Mouse (Mus musculus): ENCODE measurements at regions not wholly inside any gene's neighbourhood (a gene's known extent, or its start where the extent isn't known, plus 50 kb on each side); places are given as distances from the start of the nearest gene placed in this dataset.

- no peak for TF ChIP-seq CTCF (conservative IDR thresholded peaks at IDR 0.05; ENCODE audit: insufficient read depth, insufficient read length, low read depth, low read length)
- TF ChIP-seq POLR2A (IDR thresholded peaks at IDR 0.05; ENCODE audit: low read depth, low read length): no peak
- no peak for DNase-seq
- Histone ChIP-seq H3K27ac (ENCODE audit: insufficient read depth, low read depth, low read length) (no peak overlapping the region), H3K4me1 (ENCODE audit: control insufficient read depth, insufficient read depth, low read length) (no peaks in the 10 kb centered on the region), H3K36me3 (ENCODE audit: control insufficient read depth, insufficient read depth, low read length) (no peaks in the 10 kb centered on the region), H3K4me3 (ENCODE audit: insufficient read depth, low read depth, low read length) (no peak overlapping the region), H3K27me3 (replicated peaks; ENCODE audit: control insufficient read depth, insufficient read depth, low read length) (no peaks in the 10 kb centered on the region)
These were observed 66.7 kb upstream of the Cops8 start for GRCm38 (mm10) chr1:90536105-90536504.

GRCm38 (mm10) chr1:90543801-90544795, 58.7 kb upstream of the Cops8 start:
- WGBS: 59% methylated on average over 19 of the region's 19 CpGs
- TF ChIP-seq CTCF (conservative IDR thresholded peaks at IDR 0.05; ENCODE audit: insufficient read depth, insufficient read length, low read depth, low read length): no peak
- TF ChIP-seq POLR2A (IDR thresholded peaks at IDR 0.05; ENCODE audit: low read depth, low read length): no peak
- Histone ChIP-seq H3K27me3 (replicated peaks; ENCODE audit: control insufficient read depth, insufficient read depth, low read length) (no peaks in the 10 kb centered on the region), H3K27ac (ENCODE audit: insufficient read depth, low read depth, low read length) (no peak overlapping the region), H3K4me1 (ENCODE audit: control insufficient read depth, insufficient read depth, low read length) (peaks cover 7% of the 10 kb centered on the region), H3K36me3 (ENCODE audit: control insufficient read depth, insufficient read depth, low read length) (no peaks in the 10 kb centered on the region), H3K4me3 (ENCODE audit: insufficient read depth, low read depth, low read length) (no peak overlapping the region)
- DNase-seq: no peak

GRCm38 (mm10) chr1:90544821-90545536, 57.8 kb upstream of the Cops8 start:
- no peak for TF ChIP-seq POLR2A (IDR thresholded peaks at IDR 0.05; ENCODE audit: low read depth, low read length)
- TF ChIP-seq CTCF (conservative IDR thresholded peaks at IDR 0.05; ENCODE audit: insufficient read depth, insufficient read length, low read depth, low read length): no peak
- no peak overlapping the region for H3K27ac ChIP-seq (ENCODE audit: insufficient read depth, low read depth, low read length)
- no peaks in the 10 kb centered on the region for H3K36me3 ChIP-seq (ENCODE audit: control insufficient read depth, insufficient read depth, low read length)
- no peak overlapping the region for H3K4me3 ChIP-seq (ENCODE audit: insufficient read depth, low read depth, low read length)
- no peaks in the 10 kb centered on the region for H3K27me3 ChIP-seq (replicated peaks; ENCODE audit: control insufficient read depth, insufficient read depth, low read length)
- peaks cover 7% of the 10 kb centered on the region for H3K4me1 ChIP-seq (ENCODE audit: control insufficient read depth, insufficient read depth, low read length)
- WGBS: 83% methylated on average over 9 of the region's 9 CpGs
- no peak for DNase-seq

- Histone ChIP-seq H3K4me3 (ENCODE audit: insufficient read depth, low read depth, low read length) (no peak overlapping the region), H3K36me3 (ENCODE audit: control insufficient read depth, insufficient read depth, low read length) (no peaks in the 10 kb centered on the region), H3K4me1 (ENCODE audit: control insufficient read depth, insufficient read depth, low read length) (peaks cover 7% of the 10 kb centered on the region), H3K27me3 (replicated peaks; ENCODE audit: control insufficient read depth, insufficient read depth, low read length) (no peaks in the 10 kb centered on the region), H3K27ac (ENCODE audit: insufficient read depth, low read depth, low read length) (no peak overlapping the region)
- 76% methylated on average over 6 of the region's 6 CpGs for WGBS
- no peak for TF ChIP-seq CTCF (conservative IDR thresholded peaks at IDR 0.05; ENCODE audit: insufficient read depth, insufficient read length, low read depth, low read length)
- no peak for TF ChIP-seq POLR2A (IDR thresholded peaks at IDR 0.05; ENCODE audit: low read depth, low read length)
- DNase-seq: no peak
These were observed 50.1 kb upstream of the Cops8 start for GRCm38 (mm10) chr1:90552644-90553043.

Measured in kidney, adult 2 months (tissue).